ENCODE assay signal across 9 mouse cellular contexts in genomic region chr11:79398336-79398735, GRCm38 (mm10). TPM values are rescaled to one million over a fixed set of nuclear protein-coding genes. Genes with fewer than 3 reads are reported as not detected.
DNase-seq lines count a peak whose midpoint lies in the region; ATAC-seq and TF ChIP-seq lines count a peak whose summit lies in the region.
"Had no signal": no experiment of that assay in that cellular context is flagged by ENCODE, and none has a peak within 500 bp of the region (broad histone marks: within the 10 kb centered on the region; RNA-seq: fewer than 3 reads in every experiment).

No protein-coding gene starts in this region.

- WGBS in cerebellum, adult 2 months = 37% methylated on average over 3 of the region's 3 CpGs
- 47% methylated on average over 3 of the region's 3 CpGs for WGBS in liver, embryonic 14.5 days (ENCODE audit: insufficient replicate concordance)

- H3K4me3 ChIP-seq in cerebellum, adult 2 months (replicated peaks; ENCODE audit: insufficient read depth, low read depth, low read length) = no peak overlapping the region
- no peak overlapping the region for H3K4me3 ChIP-seq in gastrocnemius, adult 2 months
- no peak overlapping the region for H3K4me3 ChIP-seq in liver, embryonic 14.5 days (ENCODE audit: insufficient read depth in 1 of 2, low read depth in 2 of 2, low read length in 2 of 2)
- H3K4me3 ChIP-seq: lung, embryonic 15.5 days had no signal

- H3K4me2 ChIP-seq in liver, embryonic 14.5 days (ENCODE audit: low read depth) = no peak overlapping the region
- H3K4me2 ChIP-seq: lung, embryonic 15.5 days had no signal

- peak; percentile 91 to 92 for DNase-seq in B cell, adult 2 months
- DNase-seq in MEL-GATA-1-ER (ENCODE audit: extremely low read depth, low read depth) = peak; percentile 47
- peak; percentile 73 to 89 for DNase-seq in cerebellum, adult 2 months
- peak; percentile 89 for DNase-seq in gastrocnemius, adult 2 months
- DNase-seq in kidney, postnatal 14 days = peak; percentile 89
- peak; percentile 54 to 62 (median 57) for DNase-seq in liver, embryonic 14.5 days (ENCODE audit: low read depth in 3 of 3, low spot score in 3 of 3)
- peak; percentile 93 to 94 for DNase-seq in right cerebral cortex, adult 2 months (ENCODE audit: low spot score in 2 of 2)
- DNase-seq in urinary bladder, postnatal 10 days (ENCODE audit: low spot score) = peak; percentile 71

- ATAC-seq in liver, embryonic 14.5 days (ENCODE audit: insufficient read depth) = no peak

- intact Hi-C loops in gastrocnemius, adult 2 months (cut with DNase I) = loop anchor here (1.0 to 5.0 kb wide), 3 partner anchors 61 to 174 kb away; partner anchors contain the start of genes Gm9964 and Nf1

- no peaks in the 10 kb centered on the region for H3K36me3 ChIP-seq in liver, embryonic 14.5 days (replicated peaks; ENCODE audit: control insufficient read depth, insufficient read depth, low read depth)

- no peaks in the 10 kb centered on the region for H3K27me3 ChIP-seq in cerebellum, adult 2 months (ENCODE audit: control insufficient read depth, insufficient read depth, low read length)
- H3K27me3 ChIP-seq in liver, embryonic 14.5 days (ENCODE audit: control insufficient read depth, insufficient read depth, low read length) = no peaks in the 10 kb centered on the region
- H3K27me3 ChIP-seq: lung, embryonic 15.5 days had no signal

- no peak overlapping the region for H3K9ac ChIP-seq in liver, embryonic 14.5 days (replicated peaks)
- H3K9ac ChIP-seq: lung, embryonic 15.5 days had no signal

- no peak for TF ChIP-seq POLR2A in cerebellum, adult 2 months (IDR thresholded peaks at IDR 0.05; ENCODE audit: borderline replicate concordance, insufficient read depth, low read length)

- TF ChIP-seq EP300 in liver, embryonic 14.5 days (IDR thresholded peaks at IDR 0.05; ENCODE audit: low read depth) = no peak

- H3K4me1 ChIP-seq in cerebellum, adult 2 months (ENCODE audit: control insufficient read depth, insufficient read depth, low read length) = no peaks in the 10 kb centered on the region
- no peaks in the 10 kb centered on the region for H3K4me1 ChIP-seq in liver, embryonic 14.5 days (replicated peaks; ENCODE audit: control insufficient read depth in 2 of 2, insufficient read depth in 2 of 2, low read length in 1 of 2)
- H3K4me1 ChIP-seq: lung, embryonic 15.5 days had no signal

- H3K9me3 ChIP-seq in liver, embryonic 14.5 days (ENCODE audit: control insufficient read depth, low read length) = no peaks in the 10 kb centered on the region
- H3K9me3 ChIP-seq: lung, embryonic 15.5 days had no signal

- no peak overlapping the region for H3K27ac ChIP-seq in cerebellum, adult 2 months (ENCODE audit: insufficient read depth, low read length)
- H3K27ac ChIP-seq in gastrocnemius, adult 2 months = no peak overlapping the region
- H3K27ac ChIP-seq in liver, embryonic 14.5 days = no peak overlapping the region
- H3K27ac ChIP-seq: lung, embryonic 15.5 days had no signal

- TF ChIP-seq CTCF in cerebellum, adult 2 months (IDR thresholded peaks at IDR 0.05; ENCODE audit: borderline replicate concordance, insufficient read depth, low read depth, low read length) = peak; percentile 92
- TF ChIP-seq CTCF in gastrocnemius, adult 2 months (IDR thresholded peaks at IDR 0.05) = peak; percentile 99; the same call in 1 of the 2 replicates
- peak; percentile 93 for TF ChIP-seq CTCF in liver, embryonic 14.5 days (IDR thresholded peaks at IDR 0.05; ENCODE audit: low read depth)

RNA-seq across cellular contexts. Expression of gene Nf1, which starts 58.8 kb away (rescaled TPM):
- polyA plus RNA-seq in cerebellum, adult 2 months (2012; rRNA removed) = 37.4 and 40.6 TPM in 2 replicates
- total RNA-seq in gastrocnemius, adult 2 months (2021) = 10 to 100 TPM; 18.2 to 23.5 TPM
- polyA plus RNA-seq in liver, embryonic 14.5 days (2012; rRNA removed) = 2.0 and 2.3 TPM in 2 replicates
- polyA plus RNA-seq in liver, embryonic 14.5 days (2014; fragmentation: Nextera tagmentation; extraction: Ambion mirVana) = 1.7 and 1.8 TPM in 2 replicates

Comparison
In these comparisons a context has a peak if more than half of its experiments do, and no peak if none do; other contexts are left out.
1. RNA of gene Nf1, which starts 58.8 kb away (polyA plus RNA-seq): 37.4 to 40.6 TPM in cerebellum, adult 2 months; 1.7 to 2.3 TPM in liver, embryonic 14.5 days; every median in the first group is over 10 times any median in the second.
2. Peak in every context shown above with its lines, with median percentiles within 50 percentile points of each other: DNase-seq and CTCF ChIP-seq.